Mouse (Mus musculus) ES-Bruce4 (cell line): Measurements from ENCODE around the gene Gcgr.

Experiments
- CTCF ChIP-seq: IDR thresholded peaks from one replicate; pipeline ENCODE4 v1.8.1; 2011; ENCODE audit warnings: low read depth, low read length
- EP300 ChIP-seq: IDR thresholded peaks from 2 replicates; pipeline ENCODE4 v1.6.1; 2011; ENCODE audit warnings: low read depth, low read length; ENCODE audit not compliant: insufficient read depth
- POLR2A ChIP-seq: IDR thresholded peaks from one replicate; pipeline ENCODE4 v1.8.1; 2011; ENCODE audit warnings: low read length; ENCODE audit not compliant: insufficient read depth

GRCm38 (mm10) chr11:120548214-120548613 is 17.7 kb downstream of the Gcgr start:
- TF ChIP-seq CTCF, result no peak
- no peak for TF ChIP-seq POLR2A
- TF ChIP-seq EP300, result no peak
